In genomic region chr17:36966875-36967274, GRCm38 (mm10) we compare ENCODE assay signal across 27 mouse cellular contexts. TPM values are rescaled to one million over a fixed set of nuclear protein-coding genes. Genes with fewer than 3 reads are reported as not detected.
"Had no signal": no experiment of that assay in that cellular context is flagged by ENCODE, and none has a peak within 500 bp of the region (broad histone marks: within the 10 kb centered on the region; RNA-seq: fewer than 3 reads in every experiment).

No protein-coding gene starts in this region.

- H3K9me3 ChIP-seq: liver, embryonic 15.5 days; lung, embryonic 15.5 days; midbrain, embryonic 12.5 days; neural tube, embryonic 13.5 days had no signal

- H3K4me2 ChIP-seq: liver, embryonic 11.5 days; liver, embryonic 15.5 days; lung, embryonic 15.5 days; midbrain, embryonic 12.5 days; neural tube, embryonic 13.5 days had no signal

- H3K9ac ChIP-seq: liver, embryonic 15.5 days; lung, embryonic 15.5 days; midbrain, embryonic 12.5 days; neural tube, embryonic 13.5 days had no signal

- H3K4me3 ChIP-seq: layer of hippocampus, adult 2 months; left cerebral cortex, adult 2 months; liver, embryonic 15.5 days; lung, embryonic 15.5 days; midbrain, embryonic 12.5 days; myocyte; neural tube, embryonic 13.5 days had no signal

- ATAC-seq: midbrain, embryonic 16.5 days had no signal

- H3K36me3 ChIP-seq: liver, embryonic 15.5 days; lung, embryonic 15.5 days; midbrain, embryonic 12.5 days; neural tube, embryonic 13.5 days had no signal

- DNase-seq: kidney, adult 2 months; kidney, postnatal 25 days; layer of hippocampus, adult 9-11 months; lung, adult 18-20 months; lung, postnatal 10 days; lung, postnatal 36 days; thymus, adult 18-20 months; thymus, postnatal 4 days had no signal

- H3K4me1 ChIP-seq: liver, embryonic 15.5 days; lung, embryonic 15.5 days; midbrain, embryonic 12.5 days; neural tube, embryonic 13.5 days had no signal

- H3K27ac ChIP-seq: kidney, postnatal 0 days; layer of hippocampus, adult 2 months; left cerebral cortex, adult 2 months; liver, embryonic 15.5 days; lung, embryonic 15.5 days; midbrain, embryonic 12.5 days; neural tube, embryonic 13.5 days had no signal

- H3K27me3 ChIP-seq: liver, embryonic 15.5 days; lung, embryonic 15.5 days; midbrain, embryonic 12.5 days; neural tube, embryonic 13.5 days had no signal

RNA-seq across cellular contexts. Expression of gene 2410137M14Rik, which starts 14.2 kb away (rescaled TPM):
- total RNA-seq: layer of hippocampus, adult 2 months; left cerebral cortex, adult 2 months; left cerebral cortex, postnatal 36 days; monocyte, adult 5-6 weeks had no signal
- polyA plus RNA-seq: kidney, embryonic 14.5 days; kidney, postnatal 0 days; large intestine, adult 2 months; limb, embryonic 11.5 days; liver, embryonic 11.5 days; liver, embryonic 15.5 days; lung, embryonic 15.5 days; myocyte; small intestine, adult 2 months; spleen, adult 2 months; stomach, embryonic 16.5 days had no signal

RNA-seq across cellular contexts. Expression of gene H2-M5, which starts 22.5 kb away (rescaled TPM):
- total RNA-seq: monocyte, adult 5-6 weeks; neutrophil, adult 5-6 weeks had no signal
- polyA plus RNA-seq: large intestine, adult 2 months; liver, embryonic 15.5 days had no signal
